Mouse (Mus musculus) heart, postnatal 36 days (tissue): ENCODE data around the gene Csnk1g2. TPM values are rescaled to one million over a fixed set of nuclear protein-coding genes. Genes with fewer than 3 reads are reported as not detected.

ENCODE experiments used
- DNase-seq, 2 experiments: peaks; one replicate each; pipeline ENCODE4 v3.0.0; 2021 to 2022
- intact Hi-C: fragments of 180-260 bp; cut with DNase I; formaldehyde crosslinking; loops from one replicate; pipeline ENCODE4 v1.15.1; 2025
- microRNA-seq, 2 experiments: library from miRNA; unstranded; fragments of <30 nt; microRNA quantifications; one replicate each; pipeline ENCODE4 v1.2.0; 2021; ENCODE audit warnings: borderline number of aligned reads in 2 of 2
- total RNA-seq, 2 experiments: library from RNA; stranded (reverse); gene quantifications; 2 replicates each; pipeline ENCODE4 v1.2.3; 2021

The Csnk1g2 gene
- total RNA-seq, 2 experiments from 2014 or later: 111 to 119 TPM

DNA sequence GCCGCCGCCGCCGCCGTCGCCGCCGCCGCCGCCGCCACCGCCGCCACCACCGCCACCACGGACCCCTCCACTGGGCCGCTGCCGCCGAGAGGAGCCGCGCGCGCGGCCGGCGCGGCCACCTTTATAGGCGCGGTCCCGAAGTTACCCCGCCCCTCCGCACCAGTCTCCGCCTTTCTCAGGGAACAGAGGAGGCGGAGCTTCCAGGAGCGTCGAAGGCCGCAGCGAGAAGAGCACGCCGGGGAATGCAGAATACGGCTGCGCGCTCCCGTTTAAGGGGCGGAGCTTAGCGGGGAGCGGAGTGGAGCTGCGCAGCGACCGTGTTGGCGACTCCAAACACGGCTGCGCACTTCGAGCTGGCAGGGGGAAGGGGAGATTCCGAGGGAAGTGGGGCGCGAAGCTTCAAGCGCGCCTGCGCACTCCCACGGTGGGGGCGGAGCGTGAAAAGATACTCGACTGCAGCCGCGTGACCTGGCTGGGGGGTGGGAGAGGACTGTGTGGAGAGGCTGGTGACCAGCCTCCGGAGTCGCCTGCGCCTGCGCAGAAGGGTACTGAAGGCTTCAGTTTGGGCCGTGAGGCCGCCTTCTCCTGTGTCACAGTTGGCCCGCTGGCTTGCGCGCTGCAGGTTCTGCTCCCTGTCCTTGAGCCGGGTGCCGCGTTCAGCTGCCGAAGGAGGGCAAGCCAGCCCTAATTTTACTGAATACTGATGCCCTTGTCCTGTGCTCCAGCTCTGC, 53.7 kb downstream of the Csnk1g2 start:
- intact Hi-C loops: no loop called here
- DNase-seq: peak; percentile 99

- intact Hi-C loops: no loop called here
- DNase-seq: no peak
Measured at GRCm38 (mm10) chr10:80677128-80677875, 54.7 kb downstream of the Csnk1g2 start.

- intact Hi-C loops: loop anchor here (2.0 kb wide), 1 partner anchor 13 kb away; no protein-coding TSS in a partner anchor
Measured at GRCm38 (mm10) chr10:80677942-80678436, 55.4 kb downstream of the Csnk1g2 start, which contains the start of gene Mknk2. Gene Mknk2, minus strand, starts transcription at chr10:80678112.

GRCm38 (mm10) chr10:80678601-80679377, 56.2 kb downstream of the Csnk1g2 start:
- no peak for DNase-seq
- intact Hi-C loops: loop anchor here (2.0 kb wide), 1 partner anchor 14 kb away; no protein-coding TSS in a partner anchor

More at GRCm38 (mm10) chr10:80677942-80678436, 55.4 kb downstream of the Csnk1g2 start, which contains the start of gene Mknk2:
- peak; percentile 92 for DNase-seq

DNA sequence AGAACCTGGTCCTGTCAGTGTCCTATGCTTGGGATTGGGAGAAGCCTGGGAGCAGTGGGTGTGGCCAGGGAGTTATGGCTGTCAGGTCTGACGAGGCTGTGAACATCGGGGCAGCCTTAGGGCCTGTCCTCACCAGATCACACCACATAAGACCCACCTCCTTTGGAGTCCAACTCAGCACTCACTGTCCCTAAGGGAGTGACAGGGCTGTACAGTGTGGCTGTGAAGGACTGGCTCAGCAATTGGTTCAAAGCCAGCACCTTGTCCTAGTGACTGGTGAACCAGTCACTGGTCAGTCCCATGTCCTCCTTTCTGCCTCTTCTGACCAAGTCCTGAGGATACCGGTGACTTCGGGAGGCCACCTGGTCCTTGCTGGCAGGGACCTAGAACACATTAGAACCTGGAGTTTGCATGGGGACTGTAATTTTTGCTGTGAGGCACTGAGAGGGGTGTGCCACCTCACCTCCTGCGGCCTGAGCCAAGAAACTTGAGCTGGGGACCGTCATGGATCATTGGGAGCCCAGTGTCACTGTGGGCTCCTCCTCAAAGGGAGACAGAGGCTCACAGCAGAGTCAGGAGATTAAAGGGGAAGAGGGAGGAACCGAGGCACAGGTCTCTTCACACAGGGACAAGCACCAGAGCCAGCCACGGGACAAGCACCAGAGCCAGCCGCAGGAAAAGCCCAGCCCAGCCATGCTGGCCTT, 57.1 kb downstream of the Csnk1g2 start:
- intact Hi-C loops: loop anchor here (2.0 kb wide), 2 partner anchors 15 to 21 kb away; partner anchors contain the start of gene Mob3a

GRCm38 (mm10) chr10:80680260-80680696, 57.6 kb downstream of the Csnk1g2 start:
- DNase-seq: no peak
- intact Hi-C loops: loop anchor here (2.0 kb wide), 1 partner anchor 21 kb away; the partner anchor contains the start of gene Mob3a

More for the DNA sequence above, 57.1 kb downstream of the Csnk1g2 start:
- DNase-seq: no peak

GRCm38 (mm10) chr10:80682003-80682402, 59.4 kb downstream of the Csnk1g2 start:
- DNase-seq: no peak
- intact Hi-C loops: no loop called here

DNA sequence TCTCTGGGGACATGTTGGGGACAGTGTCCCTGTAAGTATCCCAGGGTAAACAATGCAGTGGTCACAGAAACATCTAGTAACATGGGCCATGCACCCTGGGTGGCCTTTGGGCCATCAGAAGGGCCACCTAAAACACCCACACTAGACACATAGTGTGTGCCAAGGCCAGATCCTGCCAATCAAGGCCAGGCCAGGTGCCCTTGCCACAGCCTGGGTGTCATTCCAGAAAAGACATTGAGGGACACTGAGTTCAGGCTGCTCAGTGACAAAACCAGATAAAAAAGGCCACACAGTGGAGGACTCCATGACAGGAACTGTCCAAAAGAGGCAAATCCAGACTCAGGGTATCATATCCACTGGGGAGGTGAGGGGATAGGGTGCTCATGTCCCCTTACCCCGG, 61.0 kb downstream of the Csnk1g2 start:
- intact Hi-C loops: loop anchor here (1.0 to 2.0 kb wide), 2 partner anchors 24 to 73 kb away; no protein-coding TSS in a partner anchor
- DNase-seq: no peak

DNA sequence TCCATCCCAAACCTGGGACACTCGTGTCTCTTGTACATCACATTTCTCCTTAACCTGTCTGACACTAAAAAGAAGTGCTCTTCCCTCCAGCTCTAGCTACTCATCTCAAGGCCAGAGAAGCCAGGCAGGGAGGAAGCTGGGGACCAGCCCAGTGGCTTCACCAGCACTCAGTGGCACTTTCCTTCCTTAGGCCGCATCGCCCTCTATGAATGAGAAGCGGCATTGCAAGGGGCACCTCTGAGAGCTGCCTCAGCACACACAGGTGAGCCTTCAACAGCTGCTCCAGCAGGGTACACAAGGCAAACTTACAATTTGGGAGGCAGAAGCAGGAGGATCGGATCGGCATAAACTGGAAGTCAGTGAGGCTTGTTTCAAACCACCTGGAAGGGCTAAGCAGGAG, 61.6 kb downstream of the Csnk1g2 start:
- DNase-seq: peak; percentile 69 to 72
- intact Hi-C loops: loop anchor here (1.0 to 2.0 kb wide), 2 partner anchors 25 to 73 kb away; no protein-coding TSS in a partner anchor

- DNase-seq: no peak
- intact Hi-C loops: loop anchor here (1.0 to 2.0 kb wide), 2 partner anchors 26 to 74 kb away; no protein-coding TSS in a partner anchor
Measured at GRCm38 (mm10) chr10:80684984-80685383, 62.3 kb downstream of the Csnk1g2 start.

DNA sequence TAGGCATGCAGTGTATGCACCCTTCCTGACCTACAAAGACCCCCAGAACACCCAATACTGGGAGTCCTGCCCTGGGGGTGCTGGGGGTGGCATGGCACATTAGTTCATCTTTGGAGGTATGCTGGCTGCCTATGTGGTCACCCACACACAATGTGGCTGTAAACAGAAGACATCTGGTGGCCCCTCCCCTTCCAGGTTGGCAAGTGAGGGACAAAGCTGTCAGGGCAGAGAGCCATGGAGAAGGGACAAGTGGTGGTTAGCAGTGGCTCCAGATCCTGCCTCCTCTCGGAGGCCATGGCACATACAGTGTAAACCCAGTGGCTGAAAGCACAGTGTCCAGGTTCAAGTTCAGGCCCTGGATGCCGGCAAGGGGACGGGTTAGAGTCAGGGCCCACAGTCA, 64.0 kb downstream of the Csnk1g2 start:
- intact Hi-C loops: no loop called here

DNA sequence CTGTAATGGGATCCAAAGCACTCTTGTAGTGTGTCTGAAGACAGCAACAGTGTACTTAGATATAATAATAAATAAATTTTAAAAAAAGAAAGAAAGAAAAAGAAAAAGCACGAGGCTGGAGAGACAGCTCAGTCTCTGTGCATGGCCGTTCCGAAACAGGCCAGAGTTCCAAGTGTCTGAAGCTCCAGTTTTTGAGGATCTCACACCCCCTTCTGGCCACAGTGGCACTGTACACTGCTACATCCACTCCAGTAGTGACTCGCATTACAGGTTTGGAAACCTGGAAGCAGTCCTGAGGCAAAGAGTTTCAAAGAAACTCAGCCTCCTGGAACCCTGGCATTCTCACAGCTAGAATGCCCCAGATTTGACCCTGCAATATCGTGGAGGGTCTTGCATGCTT, 65.2 kb downstream of the Csnk1g2 start:
- peak; percentile 68 to 74 for DNase-seq
- intact Hi-C loops: loop anchor here (1.0 kb wide), 1 partner anchor 122 kb away; no protein-coding TSS in a partner anchor

More for the DNA sequence above, 64.0 kb downstream of the Csnk1g2 start:
- no peak for DNase-seq

Small RNA genes within 50 kb of the gene (microRNA-seq; reads per million reads assigned to microRNA genes)
- 0 to 1.4 reads per million in 2 experiments for gene Mir6912

Other genes with a start within 250 kb of the Csnk1g2 start
- 1 to 10 TPM; 8.1 to 8.6 TPM for gene Mex3d, start 235.2 kb upstream of the Csnk1g2 start, total RNA-seq
- gene Mbd3, start 223.3 kb upstream of the Csnk1g2 start, total RNA-seq: 10 to 100 TPM; 82.1 to 82.2 TPM
- 1,000 to 10,000 TPM; 1,920 to 2,020 TPM for gene Uqcr11, start 216.0 kb upstream of the Csnk1g2 start, total RNA-seq
- 10 to 100 TPM; 17.9 to 20.9 TPM for gene Tcf3, start 189.2 kb upstream of the Csnk1g2 start, total RNA-seq
- not detected for gene Onecut3, start 128.0 kb upstream of the Csnk1g2 start, total RNA-seq
- not detected for gene Atp8b3, start 83.7 kb upstream of the Csnk1g2 start, total RNA-seq
- gene Rexo1, start 61.3 kb upstream of the Csnk1g2 start, total RNA-seq: 10 to 100 TPM; 12.3 to 13.7 TPM
- 1 to 10 TPM; 3.6 to 4.5 TPM for gene Klf16, start 45.5 kb upstream of the Csnk1g2 start, total RNA-seq
- gene Abhd17a, start 32.5 kb upstream of the Csnk1g2 start, total RNA-seq: 10 to 100 TPM; 48.3 to 51.2 TPM
- gene Scamp4, start 20.0 kb upstream of the Csnk1g2 start, total RNA-seq: 10 to 100 TPM; 19.7 to 22.1 TPM
- 1 to 10 TPM in 1 of 2 experiments, under 1 TPM in 1; 0.49 to 1.4 TPM for gene Adat3, start 20.0 kb upstream of the Csnk1g2 start, total RNA-seq
- under 1 TPM; 0.41 to 0.58 TPM for gene Gm49322, start 16.8 kb upstream of the Csnk1g2 start, total RNA-seq
- gene Btbd2, start 34.2 kb downstream of the Csnk1g2 start, total RNA-seq: 10 to 100 TPM; 45.5 to 46.8 TPM
- 100 to 1,000 TPM; 223 to 233 TPM for gene Mknk2, start 55.3 kb downstream of the Csnk1g2 start, total RNA-seq
- gene Mob3a, start 79.1 kb downstream of the Csnk1g2 start, total RNA-seq: 1 to 10 TPM; 5.3 to 6.7 TPM
- 1 to 10 TPM; 2.5 to 2.9 TPM for gene Izumo4, start 79.3 kb downstream of the Csnk1g2 start, total RNA-seq
- gene Ap3d1, start 119.4 kb downstream of the Csnk1g2 start, total RNA-seq: 10 to 100 TPM; 35.1 to 43.5 TPM
- gene Dot1l, start 132.4 kb downstream of the Csnk1g2 start, total RNA-seq: 10 to 100 TPM; 22.5 to 27.0 TPM
- 10 to 100 TPM; 29.5 to 29.7 TPM for gene Sf3a2, start 175.4 kb downstream of the Csnk1g2 start, total RNA-seq
- gene Plekhj1, start 175.8 kb downstream of the Csnk1g2 start, total RNA-seq: 10 to 100 TPM; 29.3 to 31.3 TPM
- gene Amh, start 182.4 kb downstream of the Csnk1g2 start, total RNA-seq: under 1 TPM; 0.22 to 0.53 TPM
- gene Jsrp1, start 190.7 kb downstream of the Csnk1g2 start, total RNA-seq: under 1 TPM in 1 of 2 experiments, not detected in 1; 0.46 TPM
- 100 to 1,000 TPM; 850 to 884 TPM for gene Oaz1, start 203.8 kb downstream of the Csnk1g2 start, total RNA-seq
- gene Lingo3, start 221.2 kb downstream of the Csnk1g2 start, total RNA-seq: 1 to 10 TPM; 6.4 to 8.9 TPM
- 10 to 100 TPM; 19.6 to 25.4 TPM for gene Lsm7, start 232.4 kb downstream of the Csnk1g2 start, total RNA-seq
- gene Sppl2b, start 232.4 kb downstream of the Csnk1g2 start, total RNA-seq: 10 to 100 TPM; 15.6 to 19.1 TPM
- gene Tmprss9, start 249.0 kb downstream of the Csnk1g2 start, total RNA-seq: not detected